Mouse (Mus musculus): ENCODE data around the gene Selenos.

Gene Selenos

GRCm38 (mm10) chr7:66087652-66088051, 8.2 kb downstream of the Selenos start:
- no peak for DNase-seq

DNA sequence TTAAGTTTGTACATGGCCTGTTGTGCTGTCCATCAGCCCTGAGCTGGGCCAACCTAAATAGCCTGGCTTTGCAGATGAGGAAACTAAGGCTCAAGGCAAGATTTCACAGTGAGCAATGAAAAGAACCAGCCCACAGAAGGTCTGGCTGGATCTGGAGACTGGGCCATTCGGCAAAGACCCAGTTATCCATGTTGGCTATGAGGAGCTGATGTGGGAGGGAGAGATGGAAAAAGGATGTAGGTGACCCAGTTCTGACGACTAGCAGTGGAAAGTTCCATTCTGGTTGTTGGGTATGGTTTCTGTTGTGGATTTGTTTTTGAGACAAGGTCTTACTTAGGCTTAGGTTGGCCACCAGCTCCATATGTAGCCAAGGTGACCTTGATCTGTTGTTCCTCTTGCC, 8.6 kb downstream of the Selenos start:
- DNase-seq = no peak

DNA sequence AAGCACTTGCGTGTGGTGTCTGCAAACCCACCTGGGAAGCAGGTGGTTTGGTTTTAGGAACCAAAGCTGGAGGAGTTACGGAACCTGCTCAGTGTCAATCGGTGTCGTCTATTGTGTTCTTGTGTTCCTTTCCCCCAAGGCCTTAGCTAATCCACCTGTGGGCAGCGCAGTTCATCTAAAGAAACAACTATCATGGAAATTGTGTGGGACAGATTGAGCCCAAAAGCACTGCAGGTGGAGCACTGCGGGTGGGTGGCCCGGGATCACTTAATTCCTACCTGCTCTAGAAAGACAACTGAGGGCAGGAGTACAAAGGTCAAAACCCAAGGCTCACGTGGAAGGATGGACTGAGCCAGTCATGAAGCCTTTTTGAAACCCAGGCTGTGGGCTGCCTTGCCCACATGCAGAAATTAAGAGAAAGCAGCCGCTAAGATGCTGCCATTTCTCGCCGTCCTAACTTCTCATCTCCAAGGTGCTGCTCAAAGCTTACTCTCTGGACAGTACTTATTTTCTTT, 11.3 kb downstream of the Selenos start:
- DNase-seq = no peak

- DNase-seq = no peak
Observed at GRCm38 (mm10) chr7:66091553-66091952, 12.1 kb downstream of the Selenos start.

DNA sequence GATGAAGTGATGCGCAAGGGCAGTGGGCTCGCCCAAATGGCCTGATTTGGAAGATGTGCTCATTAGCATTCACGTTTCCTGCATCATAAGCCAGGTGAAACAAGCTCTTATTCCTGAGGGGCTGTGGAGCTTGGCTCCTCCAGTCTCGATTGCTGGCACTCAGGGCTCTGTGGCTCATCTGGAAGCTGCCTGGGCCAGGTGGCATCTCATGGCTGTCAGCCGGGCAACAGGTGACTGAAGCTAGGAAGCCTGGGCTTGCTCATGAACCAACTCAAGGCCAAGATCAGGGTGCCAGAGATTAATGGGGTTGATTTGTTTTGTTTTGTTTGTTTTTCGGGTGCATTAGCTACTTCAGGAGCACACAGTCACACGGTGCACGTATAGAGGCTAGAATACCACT, 13.2 kb downstream of the Selenos start:
- DNase-seq = no peak

GRCm38 (mm10) chr7:66094141-66094540, 14.7 kb downstream of the Selenos start:
- DNase-seq = peak; percentile 65

- DNase-seq = no peak
Observed at GRCm38 (mm10) chr7:66098803-66099202, 19.4 kb downstream of the Selenos start.

DNA sequence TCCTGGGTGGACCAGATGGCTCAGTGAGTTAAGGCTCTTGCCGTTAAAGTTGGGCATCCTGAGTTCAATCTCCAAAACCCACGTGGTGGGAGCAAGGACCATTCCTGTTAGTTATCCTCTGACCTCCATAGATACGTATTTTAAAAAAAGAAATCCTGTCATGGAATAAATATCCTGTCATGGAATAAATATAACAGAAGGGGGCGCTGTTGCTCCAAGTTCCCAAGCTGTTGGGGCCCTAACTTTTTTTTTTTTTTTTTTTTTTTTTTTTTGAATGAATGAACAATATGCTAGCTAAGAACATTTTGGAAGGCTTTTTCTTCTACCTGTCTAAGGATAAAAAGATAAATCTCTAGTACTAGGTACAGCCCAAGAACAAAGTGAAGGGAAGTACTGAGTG, 22.4 kb downstream of the Selenos start:
- no peak for DNase-seq

GRCm38 (mm10) chr7:66104531-66104930, 25.1 kb downstream of the Selenos start:
- no peak for DNase-seq

- no peak for DNase-seq
Observed at GRCm38 (mm10) chr7:66105771-66106170, 26.3 kb downstream of the Selenos start.

DNA sequence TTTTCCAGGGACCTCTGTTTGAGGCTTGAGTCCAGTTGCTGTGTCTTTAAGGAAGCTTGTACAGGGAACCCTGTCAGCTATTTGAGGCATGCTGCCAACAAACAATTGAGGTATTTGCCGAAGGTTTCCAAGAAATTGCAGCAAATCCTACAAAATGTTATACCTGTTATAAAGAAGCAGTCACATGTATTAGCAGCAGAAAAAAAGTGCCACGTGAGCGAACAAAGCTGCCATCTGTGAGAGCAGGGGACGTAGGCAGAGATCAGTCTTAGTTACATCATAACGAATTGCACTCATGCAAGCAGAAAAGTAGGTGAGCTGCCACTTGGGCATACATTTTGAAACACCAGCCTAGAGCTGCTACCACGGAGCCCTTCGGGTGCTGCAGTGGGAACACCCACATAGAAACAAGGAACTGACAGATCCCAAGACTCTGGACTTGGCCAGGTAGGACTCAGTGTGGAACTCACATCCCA, 27.2 kb downstream of the Selenos start:
- no peak for DNase-seq

DNA sequence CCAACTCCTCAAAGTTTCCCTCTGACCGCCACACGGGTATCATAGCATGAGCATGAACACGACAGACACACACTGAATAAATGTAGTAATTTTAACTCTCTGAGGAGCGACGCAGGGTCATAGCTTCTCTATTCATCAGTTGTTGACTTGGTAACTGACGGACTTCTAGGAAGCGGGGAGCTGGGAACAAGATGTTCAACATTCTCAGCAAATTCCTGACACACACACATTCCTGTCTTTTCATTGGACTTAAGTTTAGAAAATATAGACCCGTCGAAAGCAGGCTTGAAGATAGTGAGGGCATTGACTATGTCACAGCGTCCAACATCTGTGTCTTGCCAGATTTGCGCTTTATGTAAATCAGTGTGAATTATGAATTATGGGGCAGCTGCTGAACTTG, 27.8 kb downstream of the Selenos start:
- DNase-seq = no peak

DNA sequence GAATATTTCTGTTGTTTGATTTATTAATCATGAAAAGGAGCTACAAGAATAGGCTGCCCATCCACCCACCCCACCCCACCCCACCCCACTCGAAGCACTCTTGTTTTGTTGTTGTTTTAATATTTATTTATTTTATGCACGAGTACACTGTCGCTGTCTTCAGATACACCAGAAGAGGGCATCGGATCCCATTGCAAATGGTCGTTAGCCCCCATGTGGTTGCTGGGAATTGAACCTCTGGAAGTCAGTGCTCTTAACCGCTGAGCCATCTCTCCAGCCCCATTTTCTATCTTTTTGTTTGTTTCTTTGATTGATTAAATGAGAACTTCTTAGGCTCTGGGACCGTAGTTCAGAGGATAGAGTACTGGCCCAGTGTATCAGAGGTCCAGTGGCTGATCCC, 28.5 kb downstream of the Selenos start:
- DNase-seq = no peak

DNA sequence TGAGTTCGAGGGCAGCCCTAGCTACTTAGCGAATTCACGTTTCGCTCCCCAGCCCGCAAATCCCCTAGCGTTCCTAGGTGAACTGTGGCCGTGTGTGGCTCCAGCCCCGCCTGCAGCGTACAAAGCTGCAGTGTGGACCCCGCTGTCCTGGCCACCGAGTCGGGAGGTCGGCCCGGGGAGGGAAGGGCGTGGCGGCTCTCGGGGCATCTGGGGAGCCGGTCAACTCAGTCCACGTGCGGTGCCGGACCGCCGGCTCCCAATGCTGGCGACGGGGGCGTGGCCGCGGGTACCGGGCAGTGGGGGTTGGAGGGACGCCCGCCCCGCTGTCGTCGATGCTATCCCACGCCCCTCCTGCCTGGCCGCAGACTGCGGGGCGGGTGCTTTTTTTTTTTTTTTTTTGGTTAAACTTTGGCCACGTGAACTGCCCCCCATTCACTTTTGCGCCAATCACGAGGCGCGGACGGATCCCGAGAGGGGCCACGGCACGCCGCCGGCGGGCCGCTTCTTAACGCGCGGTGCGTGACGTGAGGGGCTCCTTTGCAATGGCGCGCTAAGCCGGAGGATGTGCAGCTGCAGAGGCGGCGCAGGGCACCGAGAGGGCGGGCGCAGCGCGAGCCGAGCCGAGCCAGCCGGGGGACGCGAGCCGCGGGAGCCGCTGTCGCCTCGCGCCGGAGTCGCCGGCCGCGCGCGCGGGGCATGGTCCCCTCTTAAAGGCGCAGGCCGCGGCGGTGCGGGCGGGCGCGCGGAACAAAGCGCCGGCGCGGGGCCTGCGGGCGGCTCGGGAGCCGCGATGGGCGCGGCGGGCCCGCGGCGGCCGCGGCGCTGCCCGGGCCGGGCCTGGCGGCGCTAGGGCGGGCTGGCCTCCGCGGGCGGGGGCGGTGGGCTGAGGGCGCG, 29.8 kb downstream of the Selenos start, which contains the start of gene Chsy1:
Gene Chsy1 (plus strand): TSS at position 555 of the 894 bp plus-strand sequence.
- DNase-seq = peak; percentile 86

- peak; percentile 45 for DNase-seq
Observed at GRCm38 (mm10) chr7:66109855-66110635, 30.6 kb downstream of the Selenos start.

- DNase-seq = no peak
Observed at GRCm38 (mm10) chr7:66110636-66111112, 31.2 kb downstream of the Selenos start.

DNA sequence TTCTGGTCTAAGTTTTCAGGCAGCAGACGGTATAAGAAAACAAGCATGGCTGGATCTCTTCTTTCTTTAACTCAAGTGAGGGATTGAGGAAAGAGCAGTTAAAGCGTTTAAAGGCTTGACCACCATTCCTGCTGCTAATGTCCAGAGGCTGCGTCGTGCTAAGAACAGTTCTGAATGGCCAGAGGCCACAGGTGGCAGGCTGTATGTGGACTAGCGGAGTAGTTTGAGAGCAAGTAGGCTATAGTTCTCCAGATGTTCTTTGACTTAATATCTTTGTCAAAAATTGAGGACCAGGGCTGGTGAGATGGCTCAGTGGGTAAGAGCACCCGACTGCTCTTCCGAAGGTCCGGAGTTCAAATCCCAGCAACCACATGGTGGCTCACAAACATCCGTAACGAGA, 31.8 kb downstream of the Selenos start:
- DNase-seq = no peak

DNA sequence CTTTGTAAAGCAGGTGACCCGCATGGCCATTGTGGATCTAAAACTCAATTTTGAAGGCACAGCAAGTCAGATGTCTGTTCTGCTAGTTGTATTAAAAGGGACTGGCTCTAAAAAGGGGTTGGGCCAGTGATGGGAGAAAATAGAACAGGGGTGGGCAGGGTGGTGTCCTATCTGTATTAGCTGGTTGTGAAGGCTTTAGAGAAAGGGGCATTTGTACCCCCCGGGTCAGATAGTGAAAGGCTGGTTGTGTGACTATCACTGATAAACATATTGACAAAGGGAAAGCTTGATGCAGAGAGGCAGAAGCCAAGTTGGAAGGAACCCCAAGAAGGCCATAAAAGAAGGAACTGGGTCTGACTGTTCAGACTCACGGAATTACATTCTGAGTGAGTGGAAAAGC, 34.1 kb downstream of the Selenos start:
- DNase-seq = no peak

- no peak for DNase-seq
Observed at GRCm38 (mm10) chr7:66115821-66116343, 36.4 kb downstream of the Selenos start.

DNA sequence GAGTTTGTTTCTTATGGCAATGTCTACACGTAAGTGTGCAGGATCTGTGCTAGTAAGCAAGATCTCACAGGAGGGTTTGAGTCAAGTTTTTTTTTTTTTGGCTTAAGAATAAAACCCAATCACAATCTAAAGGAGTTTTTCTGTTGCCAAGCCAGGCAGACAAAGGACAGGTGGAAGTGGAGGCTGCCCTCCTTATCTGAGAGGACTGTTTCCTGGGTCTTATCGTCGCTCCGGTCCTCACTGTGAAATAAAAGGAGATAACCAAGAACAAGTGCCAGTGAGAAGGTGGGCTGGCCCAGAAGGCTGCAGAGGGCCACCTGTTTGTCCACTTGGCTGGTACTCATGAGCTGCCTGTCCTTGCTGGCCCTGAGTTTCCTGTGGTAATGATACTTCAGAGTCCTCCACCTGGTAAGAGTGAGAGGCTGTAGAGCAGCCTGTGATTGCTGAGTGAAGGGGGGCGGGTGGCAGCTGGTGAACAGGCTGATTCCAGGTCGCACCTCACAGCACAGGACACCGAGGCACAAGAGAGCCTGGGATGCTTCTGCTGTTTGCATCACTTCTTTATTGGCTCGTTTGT, 37.5 kb downstream of the Selenos start:
- DNase-seq = no peak

- DNase-seq = no peak
Observed at GRCm38 (mm10) chr7:66118046-66118445, 38.6 kb downstream of the Selenos start.

- DNase-seq = no peak
Observed at GRCm38 (mm10) chr7:66118796-66119195, 39.3 kb downstream of the Selenos start.

GRCm38 (mm10) chr7:66120139-66120538, 40.7 kb downstream of the Selenos start:
- DNase-seq = peak; percentile 58
